Mouse (Mus musculus) erythroblast, embryonic 14.5 days (primary cell): ENCODE results near the gene Akt1s1.

ENCODE experiments used
- GATA1 ChIP-seq: IDR thresholded peaks from 2 replicates; pipeline ENCODE4 v1.6.1; 2012; ENCODE audit warnings: low read length, inconsistent platforms, mixed read lengths
- TAL1 ChIP-seq: IDR thresholded peaks from 3 replicates; pipeline ENCODE4 v1.6.1; 2012; ENCODE audit warnings: low read length, inconsistent platforms, mixed read lengths

DNA sequence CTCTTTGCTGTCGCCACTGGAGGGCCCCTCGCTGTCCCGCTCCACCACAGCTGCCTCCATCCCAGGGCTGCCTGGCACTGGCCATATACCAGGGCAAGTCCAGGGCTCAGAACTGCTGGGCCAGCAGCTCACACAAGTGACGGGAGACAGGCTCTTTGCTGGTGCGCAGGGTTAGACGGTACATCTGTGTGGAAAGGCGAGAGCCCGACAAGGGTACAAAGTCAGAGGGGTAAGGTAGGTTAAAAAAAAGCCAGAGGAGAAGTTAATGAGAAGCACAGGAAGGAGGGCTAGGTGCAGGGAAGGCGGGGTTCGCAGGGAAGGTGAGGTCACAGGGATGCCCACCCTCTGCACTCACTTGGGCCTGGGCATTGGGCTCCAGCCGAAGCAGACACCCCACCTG lies 51.8 kb downstream of the Akt1s1 start:
- TF ChIP-seq GATA1 (no peak), TAL1 (no peak)
